Mouse (Mus musculus) olfactory bulb, adult 2 months (tissue): ENCODE data around the gene Duoxa2.

Source experiments
- CTCF ChIP-seq: fragments of 200-500 bp; IDR thresholded peaks from 2 replicates; pipeline ENCODE4 v1.5.1; 2012; ENCODE audit warnings: low read depth, mild to moderate bottlenecking, low read length, moderate library complexity; ENCODE audit not compliant: insufficient read depth
- POLR2A ChIP-seq: fragments of 200-500 bp; IDR thresholded peaks from 2 replicates; pipeline ENCODE4 v1.6.1; 2012; ENCODE audit warnings: mild to moderate bottlenecking, low read depth, low read length, moderate library complexity; ENCODE audit not compliant: insufficient read depth

DNA sequence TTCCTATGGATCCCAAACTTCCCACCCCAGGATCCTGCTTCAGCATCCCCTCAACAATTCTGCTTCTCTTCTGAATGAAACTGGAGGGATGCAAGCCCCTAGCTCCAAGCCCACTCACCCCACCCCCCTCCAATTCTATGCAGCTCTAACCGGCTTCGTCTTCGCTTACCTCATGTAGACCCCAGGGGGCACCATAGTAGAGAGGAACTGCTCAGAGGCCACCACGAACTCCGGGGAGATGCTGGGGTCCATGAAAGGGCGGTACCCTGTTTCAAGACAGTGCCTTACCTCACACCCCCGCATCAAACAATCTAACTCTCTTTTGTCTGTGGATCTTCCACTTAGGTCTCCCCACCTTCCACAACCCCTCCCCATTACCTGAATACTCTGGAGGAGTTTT is 3.8 kb upstream of the Duoxa2 start:
- TF ChIP-seq POLR2A (no peak), CTCF (no peak)
